Mouse (Mus musculus) megakaryocyte, embryonic 14.5 days (primary cell): ENCODE data around the gene Bloc1s1. TPM values are rescaled to one million over a fixed set of nuclear protein-coding genes. Genes with fewer than 3 reads are reported as not detected.

Experiments
- H3K27me3 ChIP-seq: replicated peaks from 2 replicates; pipeline ENCODE3; 2012; ENCODE audit warnings: inconsistent platforms
- H3K36me3 ChIP-seq: replicated peaks from 2 replicates; pipeline ENCODE3; 2012; ENCODE audit warnings: low read length, inconsistent platforms, mixed read lengths
- H3K4me1 ChIP-seq: 2 replicates; pipeline ENCODE4 v1.6.1; 2012; ENCODE audit warnings: inconsistent platforms
- H3K4me3 ChIP-seq: replicated peaks from 2 replicates; pipeline ENCODE3; 2012; ENCODE audit warnings: moderate library complexity, mild to moderate bottlenecking, inconsistent platforms
- H3K9me3 ChIP-seq: 2 replicates; pipeline ENCODE4 v1.6.1; 2012; ENCODE audit warnings: inconsistent platforms
- FLI1 ChIP-seq: IDR thresholded peaks from 2 replicates; pipeline ENCODE4 v1.6.1; 2012; ENCODE audit warnings: low read length, inconsistent platforms, mixed read lengths
- GATA1 ChIP-seq: IDR thresholded peaks from 3 replicates; pipeline ENCODE4 v1.6.1; 2012; ENCODE audit warnings: mixed read lengths, low read length, inconsistent platforms, borderline replicate concordance
- polyA plus RNA-seq: library from polyadenylated mRNA; stranded (reverse); fragments of >175 nt; gene quantifications from 2 replicates; pipeline ENCODE4 v1.2.3, GENCODE M21; 2012; ENCODE audit warnings: low replicate concordance; ENCODE audit not compliant: insufficient read depth

Gene Bloc1s1
- polyA plus RNA-seq, 1 experiment: 587 TPM

DNA sequence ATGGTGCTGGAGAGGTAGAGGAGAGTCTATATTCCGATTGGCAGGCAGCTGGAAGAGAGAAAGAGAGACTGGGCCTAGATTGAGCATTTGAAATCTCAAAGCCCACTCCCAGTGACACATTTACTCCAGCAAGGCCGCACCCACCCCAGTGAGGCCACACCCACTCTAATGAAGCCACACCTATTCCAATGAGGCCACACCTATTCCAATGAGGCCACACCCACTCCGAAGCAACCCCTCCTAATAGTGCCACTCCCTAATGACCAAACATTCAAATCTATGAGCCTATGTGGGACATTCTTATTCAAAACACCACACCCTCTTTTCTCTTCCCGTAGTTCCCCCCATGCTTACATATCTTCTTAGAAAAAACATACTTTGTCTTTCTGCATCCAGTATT, 23.7 kb upstream of the Bloc1s1 start:
- TF ChIP-seq FLI1: no peak
- no peak for TF ChIP-seq GATA1
- Histone ChIP-seq H3K27me3 (peaks cover 53% of the 10 kb centered on the region), H3K4me3 (no peak overlapping the region), H3K9me3 (no peaks in the 10 kb centered on the region; the same call in 1 of the 2 replicates), H3K36me3 (no peaks in the 10 kb centered on the region), H3K4me1 (peaks cover 24% of the 10 kb centered on the region)

DNA sequence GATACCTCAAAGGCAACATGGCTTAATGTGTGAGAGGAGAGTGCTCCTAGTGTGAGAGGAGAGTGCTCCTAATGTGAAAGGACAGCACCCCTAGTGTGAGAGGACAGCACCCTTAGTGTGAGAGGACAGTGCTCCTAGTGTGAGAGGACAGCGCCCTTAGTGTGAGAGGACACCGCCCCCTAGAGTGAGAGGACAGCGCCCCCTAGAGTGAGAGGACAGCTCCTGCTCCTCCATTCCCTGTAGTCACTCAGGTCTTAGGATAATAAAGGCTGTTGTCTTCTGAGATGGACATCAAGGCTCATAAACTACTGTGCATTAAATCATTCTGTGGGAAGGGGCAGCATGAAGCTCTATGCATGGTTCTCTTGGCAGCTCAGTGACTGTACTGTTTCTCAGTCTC, 21.8 kb upstream of the Bloc1s1 start:
- Histone ChIP-seq H3K27me3 (peaks cover 64% of the 10 kb centered on the region), H3K4me3 (peak overlapping the region; percentile 23), H3K4me1 (peaks cover 30% of the 10 kb centered on the region), H3K9me3 (no peaks in the 10 kb centered on the region; the same call in 1 of the 2 replicates), H3K36me3 (no peaks in the 10 kb centered on the region)
- TF ChIP-seq GATA1 (no peak), FLI1 (no peak)

DNA sequence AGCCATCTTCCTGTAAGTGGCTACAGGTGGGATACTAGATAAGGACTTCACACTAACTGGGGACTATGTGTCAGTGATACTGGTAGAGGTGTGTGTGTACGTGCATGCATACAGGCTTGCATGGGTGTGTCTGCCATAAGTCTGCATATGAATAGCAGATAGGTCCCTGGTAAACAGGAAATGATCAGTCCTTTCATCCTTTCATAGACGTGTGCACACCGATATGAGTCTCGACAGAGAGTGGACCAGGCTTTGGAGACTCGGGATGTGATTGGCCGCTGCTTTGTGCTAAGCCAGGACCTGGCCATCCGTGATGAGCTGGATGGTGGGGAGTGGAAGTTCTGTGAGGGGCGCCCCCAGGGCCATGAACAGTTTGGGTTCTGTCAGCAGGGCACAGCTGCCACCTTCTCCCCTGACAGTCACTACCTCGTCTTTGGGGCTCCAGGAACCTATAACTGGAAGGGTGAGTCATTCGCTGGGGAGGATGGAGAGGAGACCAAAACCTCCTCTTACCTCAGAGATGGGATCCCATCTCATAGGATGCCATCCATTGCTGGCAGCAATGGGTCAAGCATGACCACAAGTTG, 16.7 kb upstream of the Bloc1s1 start:
- Histone ChIP-seq H3K36me3 (no peaks in the 10 kb centered on the region), H3K27me3 (peaks cover 70% of the 10 kb centered on the region), H3K4me1 (peaks cover 38% of the 10 kb centered on the region), H3K9me3 (no peaks in the 10 kb centered on the region), H3K4me3 (no peak overlapping the region)
- no peak for TF ChIP-seq FLI1
- TF ChIP-seq GATA1: no peak

DNA sequence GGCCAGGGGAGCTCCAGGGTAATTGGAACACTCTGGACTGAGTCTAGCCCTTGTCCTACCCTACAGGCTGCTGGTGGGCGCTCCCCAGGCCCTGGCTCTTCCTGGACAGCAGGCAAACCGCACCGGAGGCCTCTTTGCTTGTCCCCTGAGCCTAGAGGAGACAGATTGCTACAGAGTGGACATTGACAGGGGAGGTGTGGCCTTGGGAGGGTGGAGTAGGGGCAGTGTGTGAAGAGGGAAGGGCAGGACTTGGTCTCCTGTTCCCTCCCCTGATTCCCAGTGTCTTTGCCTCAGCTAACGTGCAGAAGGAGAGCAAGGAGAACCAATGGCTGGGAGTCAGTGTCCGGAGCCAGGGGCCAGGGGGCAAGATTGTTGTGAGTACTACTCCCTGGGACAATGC, 15.1 kb upstream of the Bloc1s1 start:
- Histone ChIP-seq H3K36me3 (no peaks in the 10 kb centered on the region), H3K27me3 (peaks cover 77% of the 10 kb centered on the region), H3K9me3 (no peaks in the 10 kb centered on the region), H3K4me1 (peaks cover 51% of the 10 kb centered on the region), H3K4me3 (peak overlapping the region; percentile 9)
- no peak for TF ChIP-seq GATA1
- no peak for TF ChIP-seq FLI1

DNA sequence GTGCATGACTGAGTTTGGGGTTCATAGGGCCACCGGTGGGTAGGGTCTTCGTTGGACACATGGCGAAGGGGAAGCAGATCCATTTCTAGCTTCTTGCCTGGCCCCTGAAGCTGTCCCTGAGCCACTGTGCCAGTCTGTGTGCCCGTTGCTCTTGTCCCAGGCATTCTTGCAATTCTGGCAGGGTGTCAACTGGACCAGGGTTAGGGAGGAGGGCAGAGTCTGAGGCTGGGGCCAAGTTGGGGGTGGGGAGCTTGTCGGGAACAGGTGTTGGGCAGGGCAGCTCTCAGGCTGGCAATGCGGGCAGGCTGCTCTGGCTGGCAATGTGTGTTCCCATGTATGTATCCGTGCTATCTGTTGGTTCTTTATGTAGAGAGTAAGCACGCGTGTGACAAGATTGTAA, 14.6 kb upstream of the Bloc1s1 start:
- H3K4me1 ChIP-seq: peaks cover 56% of the 10 kb centered on the region
- peaks cover 77% of the 10 kb centered on the region for H3K27me3 ChIP-seq

DNA sequence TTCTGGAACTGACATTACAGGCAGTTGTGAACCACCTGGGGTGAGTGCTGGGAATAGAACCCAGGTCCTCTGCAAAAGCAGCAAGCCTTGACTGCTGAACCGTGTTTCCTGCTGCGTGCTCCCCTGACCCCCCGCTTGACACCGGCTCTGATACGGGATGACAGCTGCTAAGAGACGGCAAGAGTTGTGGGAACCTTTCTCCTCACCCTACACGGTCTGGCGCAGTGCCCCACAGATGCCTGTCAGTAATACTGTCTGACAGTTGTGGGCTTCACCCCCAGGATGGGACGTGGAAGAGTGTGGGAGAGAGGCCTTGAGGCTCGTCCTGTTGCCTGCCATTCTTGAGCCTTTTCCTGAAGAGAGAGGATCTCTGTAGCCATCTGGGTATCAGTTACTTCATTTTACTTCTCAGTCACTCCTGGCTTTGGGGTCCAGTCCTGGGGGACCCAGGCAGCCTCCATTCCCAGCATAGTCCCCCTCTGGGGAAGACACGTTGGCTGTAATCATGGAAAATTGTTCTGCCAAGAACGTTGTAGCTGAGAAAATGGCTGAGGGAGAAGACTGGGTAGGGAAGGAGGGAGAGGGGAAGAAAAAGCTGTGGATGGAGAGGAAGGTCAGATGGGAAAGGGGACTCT, 14.0 kb upstream of the Bloc1s1 start:
- H3K4me1 ChIP-seq: peaks cover 62% of the 10 kb centered on the region
- no peak overlapping the region for H3K4me3 ChIP-seq
- no peaks in the 10 kb centered on the region for H3K36me3 ChIP-seq
- H3K9me3 ChIP-seq: no peaks in the 10 kb centered on the region
- TF ChIP-seq FLI1: no peak
- no peak for TF ChIP-seq GATA1
- peaks cover 77% of the 10 kb centered on the region for H3K27me3 ChIP-seq

More for the DNA sequence above, 14.6 kb upstream of the Bloc1s1 start:
- Histone ChIP-seq H3K4me3 (no peak overlapping the region), H3K36me3 (no peaks in the 10 kb centered on the region), H3K9me3 (no peaks in the 10 kb centered on the region)
- no peak for TF ChIP-seq GATA1
- no peak for TF ChIP-seq FLI1

DNA sequence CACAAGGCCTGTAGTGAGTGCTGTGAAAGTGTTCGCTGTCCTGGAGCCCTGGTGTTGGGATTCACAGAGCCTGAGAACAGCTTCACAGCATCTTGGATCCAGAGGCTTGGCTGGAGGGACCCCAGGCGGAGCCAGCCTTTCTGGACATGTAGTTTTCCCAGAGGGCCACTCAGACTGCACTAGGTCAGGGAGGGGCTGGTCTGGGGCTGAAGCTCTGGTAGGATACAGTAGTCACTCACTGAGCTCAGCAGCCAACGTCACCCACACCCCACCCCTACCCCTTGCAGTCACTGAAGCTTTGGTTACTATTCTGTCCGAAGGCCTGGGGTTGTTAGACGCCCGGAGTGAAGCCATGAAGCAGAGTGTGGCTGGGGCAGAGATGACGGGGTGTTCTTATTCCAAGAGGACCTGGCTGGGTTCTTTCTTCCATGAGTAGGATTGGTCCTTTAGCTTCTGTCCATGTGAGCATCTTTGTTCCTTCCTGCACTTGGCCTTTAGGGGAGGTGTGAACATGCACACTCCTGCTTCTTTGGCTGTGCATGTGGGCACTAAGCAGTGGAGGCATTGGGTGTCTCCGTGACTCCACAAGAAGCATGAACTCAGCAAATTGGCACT, 12.1 kb upstream of the Bloc1s1 start:
- Histone ChIP-seq H3K27me3 (peaks cover 75% of the 10 kb centered on the region), H3K4me3 (no peak overlapping the region), H3K36me3 (no peaks in the 10 kb centered on the region), H3K9me3 (no peaks in the 10 kb centered on the region), H3K4me1 (peaks cover 69% of the 10 kb centered on the region)
- TF ChIP-seq FLI1 (no peak), GATA1 (no peak)

DNA sequence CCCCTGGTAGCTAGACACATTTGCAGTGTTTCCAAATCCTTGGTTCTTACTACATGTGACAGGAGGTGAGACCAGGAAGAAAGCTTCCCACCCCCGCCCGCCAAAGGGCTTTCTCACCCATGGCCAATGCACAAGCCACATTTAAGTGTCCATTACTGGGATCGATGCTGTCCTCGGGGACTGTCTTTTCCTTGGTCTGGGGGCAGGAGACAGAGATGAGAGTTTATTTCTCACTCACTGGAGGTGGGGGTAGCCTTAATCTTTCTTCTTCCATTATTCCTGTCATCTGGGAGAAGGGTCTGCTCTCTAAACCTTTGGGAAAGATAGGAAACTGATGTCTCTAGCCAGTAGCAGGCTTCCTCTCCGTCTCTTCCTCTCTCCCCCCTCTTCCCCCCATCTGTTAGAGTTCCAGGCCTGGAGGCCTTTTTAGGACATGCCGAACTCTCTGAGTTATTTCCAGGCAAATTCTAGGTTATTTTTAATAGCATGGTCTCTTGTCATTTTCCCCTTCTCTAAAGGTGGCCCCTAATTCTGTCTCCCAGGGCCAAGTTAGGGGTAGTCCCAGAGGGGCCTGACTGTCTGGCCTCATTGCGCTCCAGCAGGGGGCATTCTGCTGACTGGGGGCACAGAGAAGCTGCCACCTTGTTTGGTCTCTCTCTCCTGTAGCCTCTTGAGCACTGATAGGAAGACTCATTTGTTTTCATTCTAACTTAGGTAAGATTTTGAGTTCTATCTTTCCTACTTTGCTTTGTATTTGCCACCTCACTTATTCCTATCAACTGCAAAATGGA, 11.4 kb upstream of the Bloc1s1 start:
- no peaks in the 10 kb centered on the region for H3K36me3 ChIP-seq
- peaks cover 66% of the 10 kb centered on the region for H3K4me1 ChIP-seq
- TF ChIP-seq GATA1: no peak
- no peak for TF ChIP-seq FLI1
- H3K27me3 ChIP-seq: peaks cover 68% of the 10 kb centered on the region
- H3K9me3 ChIP-seq: no peaks in the 10 kb centered on the region
- H3K4me3 ChIP-seq: no peak overlapping the region

DNA sequence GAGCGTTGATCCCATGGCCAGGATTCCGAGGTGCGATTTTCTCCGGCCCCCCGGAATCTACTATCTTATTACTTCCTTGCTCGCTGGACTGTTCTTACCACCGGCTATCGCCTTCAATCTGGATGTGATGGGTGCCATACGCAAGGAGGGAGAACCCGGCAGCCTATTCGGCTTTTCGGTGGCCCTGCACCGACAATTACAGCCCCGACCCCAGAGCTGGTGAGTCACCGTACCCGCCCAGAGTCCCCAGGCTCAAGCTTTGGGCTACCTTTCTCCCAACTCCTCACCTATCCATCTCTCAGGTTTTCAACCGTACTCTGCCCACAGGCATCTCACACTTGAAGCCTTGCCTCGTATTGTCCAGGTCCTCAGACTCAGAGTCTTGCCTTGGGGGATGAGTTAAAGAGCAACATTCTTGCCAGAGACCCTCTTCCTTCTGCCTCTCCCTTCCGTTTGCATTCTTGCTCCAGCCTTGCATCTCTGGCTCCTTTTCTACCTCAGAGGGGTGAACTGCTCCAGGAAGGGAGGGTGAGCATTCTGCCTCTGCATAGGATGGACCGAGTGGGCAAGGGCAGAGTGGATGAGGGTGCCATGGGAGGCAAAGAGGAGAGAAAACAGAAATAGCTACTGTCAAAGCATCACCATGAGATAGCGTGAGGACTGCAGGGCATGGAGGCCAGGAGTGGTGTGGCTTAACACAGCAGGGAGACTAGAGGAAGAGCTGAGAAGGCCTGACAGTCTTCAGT, 10.3 kb upstream of the Bloc1s1 start:
- H3K4me3 ChIP-seq: peak overlapping the region; percentile 80
- H3K9me3 ChIP-seq: no peaks in the 10 kb centered on the region
- TF ChIP-seq GATA1 (no peak), FLI1 (no peak)
- H3K27me3 ChIP-seq: peaks cover 73% of the 10 kb centered on the region
- H3K4me1 ChIP-seq: peaks cover 68% of the 10 kb centered on the region
- H3K36me3 ChIP-seq: no peaks in the 10 kb centered on the region
